Mouse (Mus musculus) c-Kit-positive CD71-positive TER-119-negative erythroid progenitor cells, embryonic 14.5 days (primary cell): ENCODE results near the gene Stambp.
"Not testable (repeated sequence)": the region's sequence is repeated elsewhere in the genome, so short reads cannot be mapped to it uniquely, and the experiment has no call there.

Source experiments
- DNase-seq: peaks from one replicate; pipeline ENCODE4 v3.0.0-alpha.2; 2013; ENCODE audit warnings: low read depth

Stambp gene

GRCm38 (mm10) chr6:83572671-83573070 is at the start of gene Stambp:
Stambp (minus strand) TSS chr6:83572729.
- no peak for DNase-seq

- no peak for DNase-seq
Measured at GRCm38 (mm10) chr6:83619955-83620354, 47.4 kb upstream of the Stambp start.

- no peak for DNase-seq
Measured at GRCm38 (mm10) chr6:83617581-83618335, 45.2 kb upstream of the Stambp start.

- no peak for DNase-seq
Measured at GRCm38 (mm10) chr6:83616512-83616911, 44.0 kb upstream of the Stambp start.

- no peak for DNase-seq
Measured at GRCm38 (mm10) chr6:83614469-83614868, 41.9 kb upstream of the Stambp start.

GRCm38 (mm10) chr6:83612976-83613375 is 40.4 kb upstream of the Stambp start:
- no peak for DNase-seq

GRCm38 (mm10) chr6:83599636-83600174 is 27.2 kb upstream of the Stambp start:
- DNase-seq, result no peak

GRCm38 (mm10) chr6:83599060-83599550 is 26.6 kb upstream of the Stambp start:
- no peak for DNase-seq

- DNase-seq, result peak; percentile 21
Measured at GRCm38 (mm10) chr6:83598646-83599045, 26.1 kb upstream of the Stambp start.

- DNase-seq, result no peak
Measured at GRCm38 (mm10) chr6:83597988-83598387, 25.5 kb upstream of the Stambp start.

GRCm38 (mm10) chr6:83595035-83595434 is 22.5 kb upstream of the Stambp start:
- no peak for DNase-seq

GRCm38 (mm10) chr6:83593896-83594295 is 21.4 kb upstream of the Stambp start:
- DNase-seq, result no peak

GRCm38 (mm10) chr6:83592051-83592450 is 19.5 kb upstream of the Stambp start:
- no peak for DNase-seq

GRCm38 (mm10) chr6:83590301-83590700 is 17.8 kb upstream of the Stambp start:
- no peak for DNase-seq

GRCm38 (mm10) chr6:83587191-83587590 is 14.7 kb upstream of the Stambp start:
- DNase-seq, result not testable (repeated sequence)

- not testable (repeated sequence) for DNase-seq
Measured at GRCm38 (mm10) chr6:83585328-83585727, 12.8 kb upstream of the Stambp start.

GRCm38 (mm10) chr6:83583591-83583990 is 11.1 kb upstream of the Stambp start:
- DNase-seq, result no peak

- DNase-seq, result peak; percentile 51
Measured at GRCm38 (mm10) chr6:83582938-83583270, 10.4 kb upstream of the Stambp start.

GRCm38 (mm10) chr6:83582135-83582937 is 9.8 kb upstream of the Stambp start:
- no peak for DNase-seq

- DNase-seq, result no peak
Measured at GRCm38 (mm10) chr6:83577534-83577933, 5.0 kb upstream of the Stambp start.

GRCm38 (mm10) chr6:83575609-83576008 is 3.1 kb upstream of the Stambp start:
- DNase-seq, result no peak

- peak; percentile 93 for DNase-seq
Measured at GRCm38 (mm10) chr6:83571840-83572667, 475 bp downstream of the Stambp start.
